Mouse (Mus musculus) liver, adult 2 months (tissue): ENCODE results near the gene Polk.

Experiments
- CTCF ChIP-seq: fragments of 200-500 bp; IDR thresholded peaks from 2 replicates; pipeline ENCODE4 v1.5.1; 2011; ENCODE audit warnings: low read depth, low read length, control low read depth
- POLR2A ChIP-seq: fragments of 200-500 bp; IDR thresholded peaks from 2 replicates; pipeline ENCODE4 v1.6.1; 2011; ENCODE audit warnings: low read length, control low read depth; ENCODE audit not compliant: insufficient read depth; ENCODE audit errors: extremely low read depth

GRCm38 (mm10) chr13:96532176-96532575 lies 10.2 kb downstream of the Polk start:
- TF ChIP-seq CTCF (no peak), POLR2A (no peak)
